ENCODE assay signal across 11 mouse cellular contexts in the genomic region with DNA sequence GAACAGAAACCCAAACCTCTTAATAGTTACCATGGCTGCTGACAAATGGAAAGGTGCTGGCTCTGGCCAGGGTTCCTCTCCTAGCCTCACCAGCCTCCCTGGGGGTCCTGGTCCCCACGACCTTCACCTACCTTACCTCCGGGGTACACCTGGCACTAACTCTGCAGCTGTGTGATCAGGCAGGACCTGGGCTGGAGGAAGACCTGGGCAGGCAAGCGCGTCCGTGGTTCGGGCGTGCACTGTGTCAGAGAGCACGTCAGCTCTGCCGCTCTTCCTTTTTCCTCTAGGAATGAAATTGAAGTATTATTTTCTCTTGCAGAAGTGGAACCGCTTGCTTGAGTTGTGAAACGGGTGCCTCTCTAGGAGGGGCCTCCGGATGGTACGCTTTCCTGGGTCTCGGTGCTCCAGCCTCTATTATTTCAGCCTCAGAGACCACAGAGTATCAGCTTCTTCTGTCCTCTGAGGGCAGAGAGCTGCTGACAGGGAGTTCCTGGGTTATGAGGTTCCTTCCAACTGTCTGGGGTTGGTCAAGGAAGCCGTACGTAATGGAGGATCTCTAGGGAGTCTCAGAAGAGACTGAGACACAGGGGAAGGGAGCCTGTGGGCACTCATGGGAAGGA. TPM values are rescaled to one million over a fixed set of nuclear protein-coding genes. Genes with fewer than 3 reads are reported as not detected.
DNase-seq lines count a peak whose midpoint lies in the region; ATAC-seq and TF ChIP-seq lines count a peak whose summit lies in the region.
"Had no signal": no experiment of that assay in that cellular context is flagged by ENCODE, and none has a peak within 500 bp of the region (broad histone marks: within the 10 kb centered on the region; RNA-seq: fewer than 3 reads in every experiment).

A gene (minus strand): TSS at position 470 of the 620 bp plus-strand sequence.

- H3K9ac ChIP-seq in limb, embryonic 12.5 days (replicated peaks): no peak within 1 kb of the TSS
- H3K9ac ChIP-seq in midbrain, postnatal 0 days (replicated peaks; ENCODE audit: low read length, poor library complexity, severe bottlenecking): no peak within 1 kb of the TSS

- WGBS in lung, adult 2 months: 74% methylated on average over 16 of the region's 16 CpGs
- 94% methylated on average over 16 of the region's 16 CpGs for WGBS in limb, embryonic 12.5 days
- 87% methylated on average over 16 of the region's 16 CpGs for WGBS in midbrain, postnatal 0 days

- no peak for DNase-seq in lung, adult 2 months
- no peak for DNase-seq in lung, postnatal 10 days
- DNase-seq in monocyte, adult 2 months (ENCODE audit: low read depth in 1 of 2, low spot score in 2 of 2): peak; percentile 57 to 64
- DNase-seq in midbrain, postnatal 0 days (ENCODE audit: low spot score): no peak
- no peak for DNase-seq in urinary bladder, postnatal 25 days (ENCODE audit: low spot score)
- no peak for DNase-seq in adrenal gland, adult 8-10 months
- DNase-seq: spleen, adult 18-20 months had no signal

- peak within 1 kb of the TSS; percentile 90 for H3K27ac ChIP-seq in brown adipose tissue, adult 24 weeks (replicated peaks; ENCODE audit: low read depth, low read length)
- 0 out of 2 replicates have a peak within 1 kb of the TSS, but pooled peaks have one; percentile 12 for H3K27ac ChIP-seq in limb, embryonic 12.5 days
- no peak within 1 kb of the TSS for H3K27ac ChIP-seq in midbrain, postnatal 0 days (ENCODE audit: low read depth, low read length)
- H3K27ac ChIP-seq: layer of hippocampus, adult 2 months had no signal

- H3K4me3 ChIP-seq in lung, adult 2 months (replicated peaks; ENCODE audit: extremely low read depth, low read depth, low read length): peak within 1 kb of the TSS; percentile 39
- peak within 1 kb of the TSS; percentile 41 for H3K4me3 ChIP-seq in brown adipose tissue, adult 24 weeks (ENCODE audit: insufficient read depth, low read depth, low read length)
- no peak within 1 kb of the TSS for H3K4me3 ChIP-seq in limb, embryonic 12.5 days (replicated peaks)
- H3K4me3 ChIP-seq in midbrain, postnatal 0 days (ENCODE audit: low read depth, low read length): no peak within 1 kb of the TSS
- H3K4me3 ChIP-seq: layer of hippocampus, adult 2 months had no signal

- H3K36me3 ChIP-seq in limb, embryonic 12.5 days: no peaks in the 10 kb centered on the region
- no peaks in the 10 kb centered on the region for H3K36me3 ChIP-seq in midbrain, postnatal 0 days (ENCODE audit: insufficient read depth, low read length)

- H3K9me3 ChIP-seq in limb, embryonic 12.5 days: no peaks in the 10 kb centered on the region
- no peaks in the 10 kb centered on the region for H3K9me3 ChIP-seq in midbrain, postnatal 0 days (ENCODE audit: low read length)

- no peak for TF ChIP-seq CTCF in lung, adult 2 months (IDR thresholded peaks at IDR 0.05; ENCODE audit: insufficient read depth, low read length)
- TF ChIP-seq CTCF in midbrain, postnatal 0 days (IDR thresholded peaks at IDR 0.05): no peak

- no peaks in the 10 kb centered on the region for H3K27me3 ChIP-seq in limb, embryonic 12.5 days
- H3K27me3 ChIP-seq in midbrain, postnatal 0 days (ENCODE audit: insufficient read depth, low read length): no peaks in the 10 kb centered on the region

- H3K4me1 ChIP-seq in lung, adult 2 months (ENCODE audit: control insufficient read depth, insufficient read depth, low read length): no peaks in the 10 kb centered on the region
- H3K4me1 ChIP-seq in brown adipose tissue, adult 24 weeks (ENCODE audit: control insufficient read depth, insufficient read depth, insufficient read length, low read length): no peaks in the 10 kb centered on the region
- H3K4me1 ChIP-seq in limb, embryonic 12.5 days (replicated peaks): peaks cover 25% of the 10 kb centered on the region
- H3K4me1 ChIP-seq in midbrain, postnatal 0 days (ENCODE audit: insufficient read depth, low read length): no peaks in the 10 kb centered on the region

- no peak within 1 kb of the TSS for H3K4me2 ChIP-seq in limb, embryonic 12.5 days
- no peak within 1 kb of the TSS for H3K4me2 ChIP-seq in midbrain, postnatal 0 days (ENCODE audit: low read depth, low read length, poor library complexity, severe bottlenecking)

- ATAC-seq in limb, embryonic 12.5 days (ENCODE audit: insufficient number of reproducible peaks, insufficient read depth, low FRiP score, low TSS enrichment, low read depth): no peak
- no peak for ATAC-seq in midbrain, postnatal 0 days (ENCODE audit: low FRiP score)
- ATAC-seq: intestine, postnatal 0 days had no signal

- TF ChIP-seq POLR2A in lung, adult 2 months (IDR thresholded peaks at IDR 0.05; ENCODE audit: borderline replicate concordance, extremely low read depth, low read depth, low read length): peak; percentile 64; the same call in 1 of the 2 replicates

RNA-seq across cellular contexts. Expression of the gene that starts here (rescaled TPM):
- polyA plus RNA-seq in lung, adult 2 months (2012; rRNA removed): 9.2 and 13.9 TPM in 2 replicates
- 1.1 and 2.8 TPM in 2 replicates for polyA plus RNA-seq in brown adipose tissue, adult 24 weeks (2012; ENCODE audit: insufficient read depth, insufficient read length, missing spikeins)
- polyA plus RNA-seq in limb, embryonic 12.5 days (2016; fragmentation: Nextera tagmentation; extraction: Ambion mirVana): 1.3 and 1.7 TPM in 2 replicates
- 0.49 and 0.52 TPM in 2 replicates for total RNA-seq in midbrain, postnatal 0 days (2014; rRNA removed)
- polyA plus RNA-seq in midbrain, postnatal 0 days (2015; fragmentation: Nextera tagmentation; extraction: Ambion mirVana): 0.64 and 0.76 TPM in 2 replicates
- 1 to 10 TPM; 1.9 to 5.3 (median 4.4) TPM for total RNA-seq in adrenal gland, adult 8-10 months (2022)

Comparison
In these comparisons a context has a peak if more than half of its experiments do, and no peak if none do; other contexts are left out.
1. DNase-seq: peak in monocyte, adult 2 months (2 of 2); none in lung, adult 2 months (single experiment), lung, postnatal 10 days (single experiment), midbrain, postnatal 0 days (single experiment), urinary bladder, postnatal 25 days (single experiment) and adrenal gland, adult 8-10 months (single experiment).
2. H3K4me3 ChIP-seq: peak in lung, adult 2 months (single experiment) and brown adipose tissue, adult 24 weeks (single experiment); none in limb, embryonic 12.5 days (single experiment) and midbrain, postnatal 0 days (single experiment).